Mouse (Mus musculus) splenic B cell, adult 2 months (primary cell): ENCODE results near the gene Cadps2.

ENCODE experiments used
- DNase-seq: peaks from one replicate; pipeline ENCODE4 v3.0.0-alpha.2; 2011; ENCODE audit warnings: low read depth, low spot score
- H3K27me3 ChIP-seq: 2 replicates; pipeline ENCODE4 v1.6.1; 2012; ENCODE audit warnings: mild to moderate bottlenecking, low read length, moderate library complexity, mixed read lengths; ENCODE audit not compliant: control insufficient read depth, poor library complexity, insufficient read depth, severe bottlenecking
- H3K36me3 ChIP-seq: 2 replicates; pipeline ENCODE4 v1.6.1; 2012; ENCODE audit warnings: mild to moderate bottlenecking, low read length, moderate library complexity, mixed read lengths; ENCODE audit not compliant: control insufficient read depth, poor library complexity, insufficient read depth, severe bottlenecking

Cadps2 gene

GRCm38 (mm10) chr6:23252196-23253135 lies 586.8 kb downstream of the Cadps2 start:
- H3K36me3 ChIP-seq, result no peaks in the 10 kb centered on the region
- DNase-seq, result no peak
- H3K27me3 ChIP-seq, result peaks cover 2% of the 10 kb centered on the region; the same call in 1 of the 2 replicates

GRCm38 (mm10) chr6:23251431-23251830 lies 587.8 kb downstream of the Cadps2 start:
- H3K27me3 ChIP-seq, result peaks cover under 1% of the 10 kb centered on the region; the same call in 1 of the 2 replicates
- DNase-seq, result no peak

GRCm38 (mm10) chr6:23250288-23250955 lies 588.8 kb downstream of the Cadps2 start:
- Histone ChIP-seq H3K36me3 (no peaks in the 10 kb centered on the region), H3K27me3 (no peaks in the 10 kb centered on the region; the same call in 1 of the 2 replicates)
- no peak for DNase-seq

More at GRCm38 (mm10) chr6:23251431-23251830, 587.8 kb downstream of the Cadps2 start:
- H3K36me3 ChIP-seq, result no peaks in the 10 kb centered on the region

GRCm38 (mm10) chr6:23249616-23250287 lies 589.5 kb downstream of the Cadps2 start:
- no peaks in the 10 kb centered on the region; the same call in 1 of the 2 replicates for H3K27me3 ChIP-seq
- H3K36me3 ChIP-seq, result no peaks in the 10 kb centered on the region
- DNase-seq, result no peak

GRCm38 (mm10) chr6:23249053-23249401 lies 590.2 kb downstream of the Cadps2 start:
- Histone ChIP-seq H3K27me3 (no peaks in the 10 kb centered on the region), H3K36me3 (no peaks in the 10 kb centered on the region)
- DNase-seq, result no peak

- DNase-seq, result no peak
- no peaks in the 10 kb centered on the region for H3K36me3 ChIP-seq
- no peaks in the 10 kb centered on the region for H3K27me3 ChIP-seq
These were observed 590.7 kb downstream of the Cadps2 start, which contains the start of gene Fezf1 for GRCm38 (mm10) chr6:23248313-23249052. Gene Fezf1, minus strand, starts transcription at chr6:23248362.

GRCm38 (mm10) chr6:23247512-23248312 lies 591.5 kb downstream of the Cadps2 start:
- no peak for DNase-seq

GRCm38 (mm10) chr6:23246790-23247511 lies 592.3 kb downstream of the Cadps2 start:
- H3K27me3 ChIP-seq, result no peaks in the 10 kb centered on the region
- no peaks in the 10 kb centered on the region for H3K36me3 ChIP-seq
- no peak for DNase-seq

More at GRCm38 (mm10) chr6:23247512-23248312, 591.5 kb downstream of the Cadps2 start:
- no peaks in the 10 kb centered on the region for H3K27me3 ChIP-seq
- H3K36me3 ChIP-seq, result no peaks in the 10 kb centered on the region

- Histone ChIP-seq H3K36me3 (no peaks in the 10 kb centered on the region), H3K27me3 (no peaks in the 10 kb centered on the region)
- DNase-seq, result no peak
These were observed 593.0 kb downstream of the Cadps2 start for GRCm38 (mm10) chr6:23246061-23246789.

GRCm38 (mm10) chr6:23245545-23246011 lies 593.6 kb downstream of the Cadps2 start:
- no peaks in the 10 kb centered on the region for H3K27me3 ChIP-seq
- DNase-seq, result no peak

GRCm38 (mm10) chr6:23245121-23245520 lies 594.1 kb downstream of the Cadps2 start:
- Histone ChIP-seq H3K36me3 (no peaks in the 10 kb centered on the region), H3K27me3 (no peaks in the 10 kb centered on the region)
- no peak for DNase-seq

More at GRCm38 (mm10) chr6:23245545-23246011, 593.6 kb downstream of the Cadps2 start:
- no peaks in the 10 kb centered on the region for H3K36me3 ChIP-seq
